Mouse (Mus musculus) olfactory bulb, adult 2 months (tissue): ENCODE measurements around the gene Sirt5. TPM values are rescaled to one million over a fixed set of nuclear protein-coding genes. Genes with fewer than 3 reads are reported as not detected.

Experiments
- H3K27ac ChIP-seq: fragments of 200-500 bp; 2 replicates; pipeline ENCODE4 v1.5.1; 2012; ENCODE audit warnings: low read depth, low read length; ENCODE audit not compliant: insufficient read depth
- H3K4me1 ChIP-seq: fragments of 200-500 bp; 2 replicates; pipeline ENCODE4 v1.6.1; 2012; ENCODE audit warnings: low read length; ENCODE audit not compliant: control insufficient read depth, insufficient read depth
- H3K4me3 ChIP-seq: fragments of 200-500 bp; 2 replicates; pipeline ENCODE4 v1.5.1; 2012; ENCODE audit warnings: mild to moderate bottlenecking, low read depth, low read length, moderate library complexity; ENCODE audit not compliant: insufficient read depth
- CTCF ChIP-seq: fragments of 200-500 bp; IDR thresholded peaks from 2 replicates; pipeline ENCODE4 v1.5.1; 2012; ENCODE audit warnings: low read depth, mild to moderate bottlenecking, low read length, moderate library complexity; ENCODE audit not compliant: insufficient read depth
- POLR2A ChIP-seq: fragments of 200-500 bp; IDR thresholded peaks from 2 replicates; pipeline ENCODE4 v1.6.1; 2012; ENCODE audit warnings: mild to moderate bottlenecking, low read depth, low read length, moderate library complexity; ENCODE audit not compliant: insufficient read depth
- WGBS: fragments of 180-500 bp; shearing (Covaris S2); methylation state at CpG from one replicate; pipeline ENCODE4 v1.1.7; 2018; 5-methylcytosine and 5-hydroxymethylcytosine counted together
- polyA plus RNA-seq: library from polyadenylated mRNA; stranded (reverse); fragments of >200 nt; gene quantifications from 2 replicates; pipeline ENCODE4 v1.2.4, GENCODE M21; 2012; ENCODE audit warnings: low replicate concordance; ENCODE audit not compliant: missing spikeins, insufficient read depth, insufficient read length

Sirt5 gene
- polyA plus RNA-seq, result not detected in 2 replicates

GRCm38 (mm10) chr13:43364985-43365824, at the start of gene Sirt5:
TSS of gene Sirt5 (plus strand) at chr13:43365496.
- Histone ChIP-seq H3K4me1 (peaks cover 8% of the 10 kb centered on the region), H3K4me3 (peak within 1 kb of the TSS; percentile 74), H3K27ac (peak within 1 kb of the TSS; percentile 48)
- WGBS, result 13% methylated on average over 42 of the region's 42 CpGs
- peak; percentile 70 for TF ChIP-seq POLR2A
- TF ChIP-seq CTCF, result peak; percentile 96

- WGBS, result 65% methylated on average over 5 of the region's 5 CpGs
- TF ChIP-seq CTCF, result no peak
- no peak for TF ChIP-seq POLR2A
- H3K4me3 ChIP-seq, result no peak overlapping the region
- H3K27ac ChIP-seq, result no peak overlapping the region
- peaks cover 4% of the 10 kb centered on the region; the same call in 1 of the 2 replicates for H3K4me1 ChIP-seq
These were observed 47.9 kb upstream of the Sirt5 start for GRCm38 (mm10) chr13:43317411-43317810.

- 54% methylated on average over 3 of the region's 3 CpGs for WGBS
- peaks cover 4% of the 10 kb centered on the region; the same call in 1 of the 2 replicates for H3K4me1 ChIP-seq
- TF ChIP-seq CTCF, result no peak
- no peak for TF ChIP-seq POLR2A
- no peak overlapping the region for H3K27ac ChIP-seq
- no peak overlapping the region for H3K4me3 ChIP-seq
These were observed 45.9 kb upstream of the Sirt5 start for GRCm38 (mm10) chr13:43319396-43319795.

GRCm38 (mm10) chr13:43321492-43321891, 43.8 kb upstream of the Sirt5 start:
- WGBS, result 84% methylated on average over 2 of the region's 2 CpGs
- TF ChIP-seq CTCF (no peak), POLR2A (no peak)

GRCm38 (mm10) chr13:43325427-43325826, 39.9 kb upstream of the Sirt5 start:
- Histone ChIP-seq H3K4me1 (no peaks in the 10 kb centered on the region), H3K4me3 (no peak overlapping the region), H3K27ac (no peak overlapping the region)
- no peak for TF ChIP-seq CTCF
- no peak for TF ChIP-seq POLR2A
- 79% methylated on average over 1 of the region's 1 CpGs for WGBS

More at GRCm38 (mm10) chr13:43321492-43321891, 43.8 kb upstream of the Sirt5 start:
- H3K27ac ChIP-seq, result no peak overlapping the region
- no peak overlapping the region for H3K4me3 ChIP-seq
- peaks cover 4% of the 10 kb centered on the region; the same call in 1 of the 2 replicates for H3K4me1 ChIP-seq

- TF ChIP-seq CTCF (no peak), POLR2A (no peak)
- no peak overlapping the region for H3K27ac ChIP-seq
- no peak overlapping the region for H3K4me3 ChIP-seq
- 76% methylated on average over 11 of the region's 11 CpGs for WGBS
- no peaks in the 10 kb centered on the region for H3K4me1 ChIP-seq
These were observed 33.4 kb upstream of the Sirt5 start for GRCm38 (mm10) chr13:43331721-43332444.

- no peak overlapping the region for H3K27ac ChIP-seq
These were observed 32.7 kb upstream of the Sirt5 start for GRCm38 (mm10) chr13:43332591-43332990.

GRCm38 (mm10) chr13:43336425-43337221, 28.7 kb upstream of the Sirt5 start:
- Histone ChIP-seq H3K4me3 (no peak overlapping the region), H3K4me1 (no peaks in the 10 kb centered on the region), H3K27ac (no peak overlapping the region)
- WGBS, result 89% methylated on average over 12 of the region's 12 CpGs
- TF ChIP-seq POLR2A, result no peak
- no peak for TF ChIP-seq CTCF

More at GRCm38 (mm10) chr13:43332591-43332990, 32.7 kb upstream of the Sirt5 start:
- TF ChIP-seq POLR2A, result no peak
- no peak for TF ChIP-seq CTCF
- H3K4me3 ChIP-seq, result no peak overlapping the region
- WGBS, result 49% methylated on average over 7 of the region's 7 CpGs
- H3K4me1 ChIP-seq, result no peaks in the 10 kb centered on the region

GRCm38 (mm10) chr13:43338001-43338400, 27.3 kb upstream of the Sirt5 start:
- Histone ChIP-seq H3K27ac (no peak overlapping the region), H3K4me1 (no peaks in the 10 kb centered on the region), H3K4me3 (no peak overlapping the region)
- TF ChIP-seq POLR2A (no peak), CTCF (no peak)
- 70% methylated on average over 8 of the region's 8 CpGs for WGBS
